Mouse (Mus musculus): Measurements from ENCODE around the gene Styx.
"Not testable (repeated sequence)": the region's sequence is repeated elsewhere in the genome, so short reads cannot be mapped to it uniquely, and the experiment has no call there.

Styx gene

DNA sequence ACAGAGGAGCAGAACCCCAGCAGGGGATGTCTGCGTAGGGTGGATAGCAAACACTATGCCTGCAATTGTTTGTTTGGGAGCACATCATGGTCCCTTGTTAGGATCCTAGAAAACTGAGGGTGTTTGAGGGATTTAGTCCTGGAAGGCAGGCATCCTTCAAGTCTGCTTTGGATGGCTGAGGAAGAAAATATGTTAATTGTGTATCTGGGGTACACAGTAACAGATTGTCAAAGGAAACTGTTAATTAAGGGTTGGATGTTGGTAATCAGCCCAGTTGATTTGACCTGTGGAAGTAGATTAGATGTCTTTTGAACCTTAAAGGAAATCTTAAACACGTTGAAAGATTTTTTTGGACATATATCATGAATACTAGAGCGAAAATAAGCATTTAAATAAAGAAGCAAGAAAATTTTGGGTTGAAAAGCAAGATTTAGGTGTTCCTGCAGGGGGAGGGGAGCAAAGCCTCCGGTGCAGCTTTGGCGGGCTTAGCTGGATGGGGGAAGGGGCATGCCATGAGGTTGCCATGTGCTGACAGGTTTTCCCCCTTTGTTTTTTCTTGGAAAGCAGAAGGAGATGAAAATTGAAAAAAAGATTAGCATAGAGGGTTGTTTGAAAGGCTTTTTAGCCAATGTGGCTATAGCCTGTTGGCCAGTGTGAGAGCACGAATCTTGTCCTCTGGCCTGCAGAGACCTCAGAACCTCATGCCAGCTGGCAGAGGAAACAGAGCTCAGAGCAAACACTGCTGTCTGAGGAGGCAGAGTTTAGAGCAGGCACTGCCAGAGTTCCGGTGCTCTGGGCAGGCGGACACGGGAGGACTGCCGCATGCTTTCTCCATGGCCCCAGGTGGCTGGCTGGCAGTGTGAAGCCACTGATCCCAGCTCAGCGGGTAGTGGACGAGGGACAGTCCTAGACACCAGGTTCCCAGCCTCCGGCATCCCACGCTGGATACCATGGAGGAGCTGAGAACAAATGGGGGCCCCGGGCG, 13.6 kb downstream of the Styx start:
- in situ Hi-C loops (cut with MboI; ENCODE audit: low sequenced_read_pairs): no loop called here

DNA sequence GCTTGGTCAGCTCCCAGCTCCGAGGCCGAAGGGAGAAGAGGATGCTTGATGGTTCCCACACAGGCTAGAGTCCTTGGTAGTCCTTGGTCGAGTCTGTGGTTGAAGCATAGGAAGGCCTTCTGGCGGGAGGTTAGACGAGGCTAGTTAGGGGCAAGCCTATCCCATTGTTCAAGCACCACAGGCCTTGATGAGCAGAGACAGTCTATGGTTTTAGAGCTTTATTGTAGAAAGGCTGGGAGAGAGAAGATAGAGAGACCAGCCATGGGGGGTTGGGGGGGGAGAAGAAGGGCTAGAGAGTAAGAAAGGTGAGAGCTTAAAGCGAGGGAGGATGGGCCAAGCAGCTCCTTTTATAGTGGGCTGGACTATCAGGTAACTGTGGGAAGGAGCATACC, 14.3 kb downstream of the Styx start:
- in situ Hi-C loops (cut with MboI; ENCODE audit: low sequenced_read_pairs): no loop called here

- in situ Hi-C loops (cut with MboI; ENCODE audit: low sequenced_read_pairs): no loop called here
These were observed 27.9 kb downstream of the Styx start for GRCm38 (mm10) chr14:45378771-45379170.

- in situ Hi-C loops (cut with MboI; ENCODE audit: low sequenced_read_pairs): no loop called here
These were observed 29.9 kb downstream of the Styx start for GRCm38 (mm10) chr14:45380756-45381155.

DNA sequence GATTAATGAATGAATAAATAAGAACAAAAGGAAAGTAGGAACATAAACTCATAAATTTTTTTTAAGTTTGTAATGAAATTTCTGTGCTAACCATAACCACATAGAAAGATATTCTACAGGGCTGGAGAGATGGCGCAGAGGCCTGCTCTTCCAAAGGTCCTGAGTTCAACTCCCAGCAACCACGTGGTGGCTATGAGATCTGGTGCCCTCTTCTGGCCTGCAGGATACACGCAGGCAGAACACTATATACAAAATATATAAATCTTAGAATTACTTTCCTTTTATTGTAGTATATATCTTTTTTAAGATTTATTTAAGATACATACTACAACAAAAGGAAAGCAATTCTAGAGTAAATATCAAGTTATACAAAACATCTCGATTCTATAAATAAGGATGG, 32.0 kb downstream of the Styx start:
- in situ Hi-C loops (cut with MboI; ENCODE audit: low sequenced_read_pairs): no loop called here

DNA sequence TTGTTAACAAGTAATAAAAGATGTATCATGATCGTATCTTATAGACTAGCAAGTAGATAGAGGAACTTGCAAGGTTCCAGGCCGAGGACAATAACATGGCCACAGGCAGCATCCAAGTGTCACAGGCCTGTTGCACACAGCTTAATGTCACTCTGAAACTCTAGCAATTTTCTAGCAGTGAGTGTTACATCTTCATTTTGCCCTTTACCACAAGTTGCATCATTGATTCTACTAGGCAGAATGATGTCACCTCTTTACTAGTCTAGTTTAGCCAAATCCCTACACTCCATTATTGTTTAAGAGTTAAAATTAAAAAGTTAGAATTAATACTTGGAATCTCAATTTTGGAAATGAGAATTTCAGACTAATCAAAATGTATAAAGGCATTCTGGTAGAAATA, 34.7 kb downstream of the Styx start:
- in situ Hi-C loops (cut with MboI; ENCODE audit: low sequenced_read_pairs): no loop called here

DNA sequence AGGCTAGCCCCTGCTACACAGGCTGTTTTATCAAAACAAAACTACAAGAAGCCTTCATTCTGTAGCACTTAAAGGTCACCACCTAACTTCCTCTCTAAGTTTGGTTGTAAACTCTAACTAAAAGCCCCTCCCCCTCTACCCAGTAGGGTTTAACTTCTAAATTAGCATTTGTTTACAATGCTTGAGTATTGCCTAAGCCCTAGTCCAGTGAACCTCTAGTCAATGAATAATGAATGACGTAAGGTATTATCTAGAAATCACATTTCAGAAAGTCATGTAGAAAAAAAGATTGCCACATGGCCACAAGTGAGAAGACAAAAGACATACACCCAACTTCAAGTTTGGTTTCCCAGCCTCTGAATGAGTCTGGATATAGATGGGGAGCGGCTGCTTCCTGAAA, 36.6 kb downstream of the Styx start:
- in situ Hi-C loops (cut with MboI; ENCODE audit: low sequenced_read_pairs): no loop called here

DNA sequence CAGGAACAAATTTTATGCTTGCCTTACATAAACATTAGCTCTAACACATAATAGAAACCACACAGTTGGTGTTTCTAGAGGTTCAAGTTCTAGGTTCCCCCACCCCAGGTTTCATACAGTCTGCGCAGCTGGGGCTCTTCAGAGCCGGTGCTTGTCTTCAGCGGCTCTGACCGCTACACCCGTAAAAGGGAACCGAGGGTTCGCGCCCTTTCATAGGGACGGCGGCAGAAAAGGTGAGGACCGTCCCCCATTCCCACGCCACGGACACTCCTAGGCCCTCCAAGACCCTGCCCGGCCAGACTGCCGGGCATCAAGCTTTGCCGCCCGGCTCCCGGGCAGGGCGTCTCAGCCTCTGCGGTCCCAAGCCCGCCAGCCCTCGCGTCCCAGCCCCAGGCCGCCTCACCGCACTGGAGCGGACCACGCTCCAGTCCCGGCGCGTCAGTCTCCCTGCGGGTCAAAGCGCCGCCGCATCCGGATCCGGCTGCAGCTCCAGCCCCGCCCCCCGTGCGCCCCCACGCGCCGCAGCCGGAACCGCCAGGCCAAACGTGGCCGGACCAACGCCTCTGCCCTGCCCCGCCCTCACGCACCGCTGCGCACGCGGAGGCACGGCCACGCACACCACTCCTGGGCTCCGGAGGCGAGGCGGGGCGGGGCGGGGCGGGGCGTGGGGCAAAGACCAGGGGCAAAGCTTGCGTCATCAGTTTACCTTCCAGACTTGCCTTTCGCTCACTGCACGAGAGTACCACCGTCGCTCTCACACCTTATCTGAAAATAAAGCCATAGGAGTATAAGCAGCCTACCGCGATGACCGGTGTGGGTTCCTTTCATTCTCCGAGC, 37.7 kb downstream of the Styx start:
- in situ Hi-C loops (cut with MboI; ENCODE audit: low sequenced_read_pairs): no loop called here

DNA sequence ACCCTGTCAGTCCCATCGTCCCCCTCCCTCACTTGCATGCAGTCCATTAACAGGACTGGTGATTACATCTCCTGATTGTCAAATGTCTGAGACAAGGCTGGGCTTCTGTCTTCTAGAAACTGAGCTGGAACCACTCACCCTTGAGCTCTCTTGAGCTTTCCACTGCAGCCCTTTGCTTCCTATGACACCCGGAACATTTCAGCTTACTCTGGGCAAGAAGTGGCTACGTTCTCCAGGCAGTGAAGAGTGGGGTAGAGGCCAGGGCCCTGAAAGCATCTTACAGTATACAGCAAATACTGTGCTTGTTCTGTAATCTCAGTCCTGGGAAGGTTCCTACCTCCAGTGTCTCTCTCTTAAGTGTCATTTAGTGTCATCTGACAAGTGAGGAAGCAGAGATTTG, 38.3 kb downstream of the Styx start:
- in situ Hi-C loops (cut with MboI; ENCODE audit: low sequenced_read_pairs): no loop called here

GRCm38 (mm10) chr14:45399836-45400235, 48.9 kb downstream of the Styx start:
- in situ Hi-C loops (cut with MboI; ENCODE audit: low sequenced_read_pairs): no loop called here

DNA sequence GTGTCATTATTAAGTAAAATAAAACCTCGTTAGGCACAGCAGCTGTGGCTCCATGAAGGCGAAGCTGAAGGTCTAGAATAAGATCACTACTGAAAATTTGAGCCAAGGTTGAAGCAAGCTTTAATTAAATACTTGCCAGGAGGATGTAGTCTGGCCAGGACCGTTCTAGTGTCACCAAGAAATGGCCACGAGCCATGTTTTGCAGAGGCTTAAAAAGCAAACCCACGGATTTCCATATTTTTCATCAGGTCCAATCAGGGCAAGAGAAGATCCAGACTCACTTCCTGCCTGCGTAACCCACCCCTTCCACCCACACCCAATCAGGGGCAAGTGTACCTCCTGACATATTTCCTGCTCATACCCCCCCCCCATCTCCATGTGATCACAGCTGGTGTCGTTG, 52.8 kb downstream of the Styx start:
- in situ Hi-C loops (cut with MboI; ENCODE audit: low sequenced_read_pairs): no loop called here

- in situ Hi-C loops (cut with MboI; ENCODE audit: low sequenced_read_pairs): not testable (repeated sequence)
These were observed 53.9 kb downstream of the Styx start, which contains the start of gene Gnpnat1 for GRCm38 (mm10) chr14:45404813-45405212. Gnpnat1 (minus strand) TSS chr14:45404913.

- in situ Hi-C loops (cut with MboI; ENCODE audit: low sequenced_read_pairs): no loop called here
These were observed 65.4 kb downstream of the Styx start for GRCm38 (mm10) chr14:45416265-45416664.

GRCm38 (mm10) chr14:45418553-45418952, 67.7 kb downstream of the Styx start:
- in situ Hi-C loops (cut with MboI; ENCODE audit: low sequenced_read_pairs): no loop called here

GRCm38 (mm10) chr14:45419323-45419722, 68.4 kb downstream of the Styx start:
- in situ Hi-C loops (cut with MboI; ENCODE audit: low sequenced_read_pairs): no loop called here

DNA sequence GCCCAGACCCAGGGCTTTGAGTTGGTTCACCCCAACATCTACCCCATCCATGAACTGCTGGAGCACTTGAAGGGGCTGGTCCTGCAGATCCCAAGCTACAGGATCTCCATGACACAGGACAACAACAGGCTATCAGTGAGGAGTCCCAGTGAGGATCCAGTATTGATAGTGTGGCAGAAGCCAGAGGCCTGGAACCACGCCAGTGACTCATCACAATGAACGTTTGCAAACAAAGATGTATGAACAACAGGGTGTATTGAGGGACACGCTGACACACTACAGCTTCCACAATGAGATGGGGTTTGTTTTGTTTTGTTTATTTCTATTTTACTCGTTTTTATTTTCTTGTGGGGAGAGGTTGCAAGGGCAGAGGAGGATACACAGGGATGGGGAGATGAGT, 71.5 kb downstream of the Styx start:
- in situ Hi-C loops (cut with MboI; ENCODE audit: low sequenced_read_pairs): no loop called here

GRCm38 (mm10) chr14:45423220-45423619, 72.3 kb downstream of the Styx start:
- in situ Hi-C loops (cut with MboI; ENCODE audit: low sequenced_read_pairs): no loop called here

- in situ Hi-C loops (cut with MboI; ENCODE audit: low sequenced_read_pairs): no loop called here
These were observed 79.4 kb downstream of the Styx start for GRCm38 (mm10) chr14:45430066-45430842.

GRCm38 (mm10) chr14:45432003-45432402, 81.1 kb downstream of the Styx start:
- in situ Hi-C loops (cut with MboI; ENCODE audit: low sequenced_read_pairs): no loop called here

- in situ Hi-C loops (cut with MboI; ENCODE audit: low sequenced_read_pairs): no loop called here
These were observed 83.3 kb downstream of the Styx start for GRCm38 (mm10) chr14:45434220-45434619.
